Mouse (Mus musculus): Measurements from ENCODE around the gene Cacna2d2. TPM values are rescaled to one million over a fixed set of nuclear protein-coding genes. Genes with fewer than 3 reads are reported as not detected.

The Cacna2d2 gene
- polyA plus RNA-seq, 1 experiment from 2014 or later: not detected

GRCm38 (mm10) chr9:107522400-107522711, 122.9 kb downstream of the Cacna2d2 start:
- peaks cover 31% of the 10 kb centered on the region for H3K4me1 ChIP-seq (replicated peaks)
- no peak overlapping the region for H3K9ac ChIP-seq
- H3K27ac ChIP-seq: no peak overlapping the region
- no peaks in the 10 kb centered on the region for H3K9me3 ChIP-seq (replicated peaks)
- WGBS (ENCODE audit: insufficient replicate concordance): 36% methylated on average over 2 of the region's 2 CpGs
- H3K36me3 ChIP-seq: no peaks in the 10 kb centered on the region
- ATAC-seq (ENCODE audit: low read depth): no peak
- peak overlapping the region; percentile 46 for H3K4me2 ChIP-seq
- H3K4me3 ChIP-seq (replicated peaks): no peak overlapping the region
- H3K27me3 ChIP-seq: peaks cover 52% of the 10 kb centered on the region
- no peak for DNase-seq

DNA sequence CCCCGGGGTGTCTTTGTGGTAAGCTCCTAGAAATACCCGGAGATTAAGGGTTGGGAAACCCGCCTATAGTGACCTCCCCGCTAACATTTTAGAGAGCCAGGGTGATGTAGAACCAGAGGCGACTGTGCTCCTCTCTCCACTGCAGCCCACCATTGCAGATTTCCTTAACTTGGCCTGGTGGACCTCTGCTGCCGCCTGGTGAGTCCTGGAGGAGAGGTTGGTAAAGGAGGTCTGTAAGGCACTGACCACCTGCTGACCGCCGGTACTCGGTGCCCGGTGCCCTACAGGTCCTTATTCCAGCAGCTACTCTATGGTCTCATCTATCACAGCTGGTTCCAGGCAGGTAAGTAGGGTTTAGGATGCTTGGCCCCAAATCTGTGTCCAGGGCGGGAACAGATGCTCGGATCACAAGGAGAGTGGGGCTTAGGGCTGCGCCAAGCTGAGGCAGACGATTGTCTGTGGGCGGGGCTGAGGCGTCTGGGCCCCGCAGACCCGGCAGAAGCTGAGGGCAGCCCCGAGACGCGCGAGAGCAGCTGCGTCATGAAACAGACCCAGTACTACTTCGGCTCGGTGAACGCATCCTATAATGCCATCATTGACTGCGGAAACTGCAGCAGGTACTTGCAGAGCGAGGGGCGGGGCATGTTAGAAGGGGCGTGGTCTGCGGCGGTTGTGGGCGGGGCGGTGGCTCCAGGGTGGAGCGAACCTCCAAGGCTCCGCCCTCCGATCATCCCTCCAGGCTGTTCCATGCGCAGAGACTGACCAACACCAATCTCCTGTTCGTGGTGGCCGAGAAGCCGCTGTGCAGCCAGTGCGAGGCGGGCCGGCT, 127.0 kb downstream of the Cacna2d2 start:
- H3K9ac ChIP-seq: no peak overlapping the region
- H3K27ac ChIP-seq: no peak overlapping the region
- peaks cover 62% of the 10 kb centered on the region for H3K27me3 ChIP-seq
- WGBS (ENCODE audit: insufficient replicate concordance): 6% methylated on average over 44 of the region's 44 CpGs
- H3K36me3 ChIP-seq: no peaks in the 10 kb centered on the region
- DNase-seq: peak; percentile 81
- no peaks in the 10 kb centered on the region for H3K9me3 ChIP-seq (replicated peaks)
- ATAC-seq (ENCODE audit: low read depth): peak; percentile 61
- peak overlapping the region; percentile 42 for H3K4me3 ChIP-seq (replicated peaks)
- H3K4me1 ChIP-seq (replicated peaks): peaks cover 29% of the 10 kb centered on the region
- H3K4me2 ChIP-seq: peak overlapping the region; percentile 63

- Histone ChIP-seq H3K4me3 (replicated peaks) (peak within 1 kb of the TSS; percentile 71), H3K4me2 (peak within 1 kb of the TSS; percentile 96), H3K36me3 (peaks cover 25% of the 10 kb centered on the region), H3K9ac (peak within 1 kb of the TSS; percentile 89), H3K27ac (peak within 1 kb of the TSS; percentile 83), H3K9me3 (replicated peaks) (no peaks in the 10 kb centered on the region), H3K27me3 (0 out of 2 replicates have a peak, but pooled peaks cover 2% of the 10 kb centered on the region), H3K4me1 (replicated peaks) (peaks cover 42% of the 10 kb centered on the region)
- ATAC-seq (ENCODE audit: low read depth) (peak; percentile 96), DNase-seq (peak; percentile 86)
- WGBS (ENCODE audit: insufficient replicate concordance): under 1% methylated on average over 48 of the region's 48 CpGs
These were observed 134.5 kb downstream of the Cacna2d2 start, which contains the start of gene Tmem115 for GRCm38 (mm10) chr9:107533791-107534407. Tmem115 (plus strand) TSS chr9:107533945.

DNA sequence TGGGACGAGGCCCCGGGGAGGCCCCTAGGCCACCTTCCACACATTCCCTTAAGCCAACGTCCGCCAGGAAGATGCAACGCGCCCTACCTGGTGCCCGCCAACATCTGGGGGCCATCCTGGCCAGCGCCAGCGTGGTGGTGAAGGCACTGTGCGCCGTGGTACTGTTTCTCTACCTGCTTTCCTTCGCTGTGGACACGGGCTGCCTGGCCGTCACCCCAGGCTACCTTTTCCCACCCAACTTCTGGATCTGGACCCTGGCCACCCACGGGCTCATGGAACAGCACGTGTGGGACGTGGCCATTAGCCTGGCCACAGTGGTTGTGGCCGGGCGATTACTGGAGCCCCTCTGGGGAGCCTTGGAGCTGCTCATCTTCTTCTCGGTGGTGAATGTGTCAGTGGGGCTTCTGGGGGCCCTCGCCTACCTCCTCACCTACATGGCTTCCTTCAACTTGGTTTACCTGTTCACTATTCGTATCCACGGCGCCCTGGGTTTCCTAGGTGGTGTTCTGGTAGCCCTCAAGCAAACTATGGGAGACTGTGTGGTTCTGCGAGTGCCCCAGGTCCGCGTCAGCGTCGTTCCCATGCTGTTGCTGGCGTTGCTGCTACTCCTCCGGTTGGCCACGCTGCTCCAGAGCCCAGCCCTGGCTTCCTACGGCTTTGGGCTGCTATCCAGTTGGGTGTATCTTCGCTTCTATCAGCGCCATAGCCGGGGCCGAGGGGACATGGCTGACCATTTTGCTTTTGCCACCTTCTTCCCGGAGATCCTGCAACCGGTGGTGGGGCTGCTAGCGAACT, 135.2 kb downstream of the Cacna2d2 start:
- Histone ChIP-seq H3K36me3 (peaks cover 32% of the 10 kb centered on the region), H3K27me3 (0 out of 2 replicates have a peak, but pooled peaks cover 2% of the 10 kb centered on the region), H3K4me3 (replicated peaks) (peak overlapping the region; percentile 71), H3K27ac (peak overlapping the region; percentile 83), H3K4me1 (replicated peaks) (peaks cover 46% of the 10 kb centered on the region), H3K4me2 (peak overlapping the region; percentile 96), H3K9ac (peak overlapping the region; percentile 89), H3K9me3 (replicated peaks) (no peaks in the 10 kb centered on the region)
- DNase-seq (peak; percentile 26), ATAC-seq (ENCODE audit: low read depth) (peak; percentile 30)
- under 1% methylated on average over 40 of the region's 40 CpGs for WGBS (ENCODE audit: insufficient replicate concordance)

DNA sequence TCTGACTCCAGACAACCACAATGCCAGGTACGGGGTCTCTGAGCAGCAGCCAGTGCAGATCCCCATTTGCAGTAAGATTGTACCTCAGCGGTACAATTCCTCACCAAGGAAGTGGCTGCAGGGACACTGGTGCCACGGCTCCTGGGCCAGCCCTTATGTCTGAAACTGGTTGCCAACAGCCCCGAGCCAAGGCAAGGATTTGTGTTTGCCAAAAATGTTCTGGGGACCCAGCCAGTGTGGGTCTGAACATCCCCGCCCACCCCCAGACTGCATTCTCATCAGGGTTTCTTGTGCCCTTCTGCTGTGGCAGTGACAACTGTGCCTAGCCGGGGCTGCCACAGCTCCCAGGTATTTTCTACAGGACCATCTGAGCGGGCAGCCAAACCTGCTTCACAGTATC, 138.8 kb downstream of the Cacna2d2 start:
- peaks cover 64% of the 10 kb centered on the region for H3K4me1 ChIP-seq (replicated peaks)

DNA sequence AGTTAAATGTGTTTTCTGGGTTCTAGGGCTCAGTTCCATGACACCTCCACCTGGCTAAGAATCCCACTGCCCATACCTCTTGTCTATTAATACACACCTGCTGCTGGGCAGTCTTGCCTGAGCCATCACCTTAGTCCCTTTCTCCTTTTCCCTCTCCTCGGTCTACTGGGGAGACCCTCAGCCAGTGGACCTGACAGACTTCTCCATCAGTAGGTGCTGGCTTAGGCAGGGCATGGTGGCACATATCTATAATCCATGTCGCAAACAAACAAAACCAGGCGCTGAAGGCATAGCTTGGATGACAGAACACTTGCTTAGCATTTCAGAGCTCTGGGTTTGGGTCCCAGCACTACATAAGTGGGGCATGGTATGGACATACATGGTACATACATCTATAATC, 139.3 kb downstream of the Cacna2d2 start:
- Histone ChIP-seq H3K9me3 (replicated peaks) (no peaks in the 10 kb centered on the region), H3K27ac (no peak overlapping the region), H3K36me3 (peaks cover 46% of the 10 kb centered on the region), H3K4me3 (replicated peaks) (no peak overlapping the region), H3K9ac (no peak overlapping the region), H3K4me1 (replicated peaks) (peaks cover 63% of the 10 kb centered on the region), H3K27me3 (no peaks in the 10 kb centered on the region), H3K4me2 (no peak overlapping the region)
- no peak for DNase-seq
- WGBS (ENCODE audit: insufficient replicate concordance): 83% methylated on average over 3 of the region's 3 CpGs
- no peak for ATAC-seq (ENCODE audit: low read depth)

More for the DNA sequence above, 138.8 kb downstream of the Cacna2d2 start:
- H3K36me3 ChIP-seq: peaks cover 42% of the 10 kb centered on the region
- whole genome bisulfite sequencing (ENCODE audit: insufficient replicate concordance): 84% methylated on average over 7 of the region's 7 CpGs
- ATAC-seq (ENCODE audit: low read depth): no peak
- no peak overlapping the region for H3K4me3 ChIP-seq (replicated peaks)
- H3K27me3 ChIP-seq: no peaks in the 10 kb centered on the region
- H3K27ac ChIP-seq: no peak overlapping the region
- no peaks in the 10 kb centered on the region for H3K9me3 ChIP-seq (replicated peaks)
- H3K4me2 ChIP-seq: no peak overlapping the region
- no peak for DNase-seq
- no peak overlapping the region for H3K9ac ChIP-seq

DNA sequence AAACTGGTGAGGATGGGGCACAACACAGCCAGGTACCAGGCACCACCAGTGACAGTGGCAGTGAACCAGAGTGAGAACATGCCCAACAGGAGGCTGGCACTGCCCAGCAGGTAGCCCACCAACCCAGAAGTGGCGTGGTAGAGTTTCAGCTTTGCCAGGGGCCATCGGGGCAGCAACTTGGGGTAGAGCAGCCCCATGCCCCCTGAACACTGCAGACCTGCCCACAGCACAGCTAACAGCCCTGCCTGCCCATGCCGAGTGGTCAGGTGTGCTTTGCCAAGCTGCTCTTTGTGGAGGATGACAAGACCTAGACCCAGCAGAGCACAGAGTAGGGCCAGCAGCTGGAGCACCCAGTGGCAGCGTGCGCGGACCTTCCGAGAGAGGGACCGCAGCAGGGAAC, 140.5 kb downstream of the Cacna2d2 start:
- DNase-seq (no peak), ATAC-seq (ENCODE audit: low read depth) (no peak)
- no peaks in the 10 kb centered on the region for H3K9me3 ChIP-seq (replicated peaks)
- H3K9ac ChIP-seq: no peak overlapping the region
- peaks cover 58% of the 10 kb centered on the region for H3K4me1 ChIP-seq (replicated peaks)
- peaks cover 58% of the 10 kb centered on the region for H3K36me3 ChIP-seq
- no peak overlapping the region for H3K4me3 ChIP-seq (replicated peaks)
- no peaks in the 10 kb centered on the region for H3K27me3 ChIP-seq
- no peak overlapping the region for H3K27ac ChIP-seq
- H3K4me2 ChIP-seq: no peak overlapping the region
- 93% methylated on average over 8 of the region's 8 CpGs for WGBS (ENCODE audit: insufficient replicate concordance)

DNA sequence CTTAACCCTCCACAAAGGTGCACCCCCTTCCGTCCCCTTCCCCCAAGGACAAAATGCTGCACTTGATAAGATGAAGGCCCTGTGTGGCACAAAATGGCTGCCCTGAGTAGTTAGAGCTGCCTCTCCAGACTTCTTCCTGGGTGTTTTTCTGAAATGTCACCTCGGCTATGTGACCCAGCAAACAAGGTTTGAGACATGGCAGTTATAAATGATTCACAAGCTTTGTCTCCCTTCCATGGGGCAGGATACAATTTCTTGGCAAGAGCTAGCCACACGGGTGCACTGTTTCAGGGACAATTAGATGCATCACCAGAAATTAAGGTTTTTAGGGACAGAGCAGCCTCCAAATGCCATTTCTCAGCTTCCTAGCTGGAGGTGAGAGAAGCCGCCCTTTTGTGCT, 141.0 kb downstream of the Cacna2d2 start:
- Histone ChIP-seq H3K4me1 (replicated peaks) (peaks cover 55% of the 10 kb centered on the region), H3K36me3 (peaks cover 61% of the 10 kb centered on the region), H3K9ac (no peak overlapping the region), H3K27me3 (no peaks in the 10 kb centered on the region), H3K27ac (peak overlapping the region; percentile 63; the same call in 1 of the 2 replicates), H3K9me3 (replicated peaks) (no peaks in the 10 kb centered on the region), H3K4me3 (replicated peaks) (no peak overlapping the region), H3K4me2 (peak overlapping the region; percentile 93)
- DNase-seq: no peak
- no peak for ATAC-seq (ENCODE audit: low read depth)
- 62% methylated on average over 4 of the region's 4 CpGs for WGBS (ENCODE audit: insufficient replicate concordance)

DNA sequence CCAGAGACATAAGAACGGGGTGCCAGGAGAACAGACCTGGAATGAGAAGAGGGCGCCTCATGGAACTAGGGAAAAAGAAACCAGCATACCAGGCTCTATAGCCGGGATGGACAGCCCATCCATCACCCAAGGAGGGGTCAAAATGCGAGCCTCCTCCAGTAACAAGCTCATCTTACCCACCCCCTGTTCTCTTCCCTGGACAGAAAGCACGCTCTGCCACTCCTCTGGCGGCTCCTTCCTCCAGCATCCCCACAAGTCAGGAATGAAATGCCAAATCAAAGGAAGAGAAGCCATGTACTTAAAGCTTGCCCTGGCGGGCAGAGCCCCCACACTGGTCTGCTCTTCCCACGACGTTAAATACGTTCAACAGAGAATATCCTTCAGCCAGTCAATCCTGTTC, 141.6 kb downstream of the Cacna2d2 start:
- peaks cover 52% of the 10 kb centered on the region for H3K4me1 ChIP-seq (replicated peaks)
- peak overlapping the region; percentile 93 for H3K4me2 ChIP-seq
- H3K27me3 ChIP-seq: no peaks in the 10 kb centered on the region
- H3K27ac ChIP-seq: peak overlapping the region; percentile 63
- H3K4me3 ChIP-seq (replicated peaks): peak overlapping the region; percentile 74
- H3K9me3 ChIP-seq (replicated peaks): no peaks in the 10 kb centered on the region
- H3K36me3 ChIP-seq: peaks cover 61% of the 10 kb centered on the region
- H3K9ac ChIP-seq: peak overlapping the region; percentile 79; the same call in 1 of the 2 replicates
- DNase-seq (no peak), ATAC-seq (ENCODE audit: low read depth) (no peak)
- 41% methylated on average over 10 of the region's 10 CpGs for WGBS (ENCODE audit: insufficient replicate concordance)

DNA sequence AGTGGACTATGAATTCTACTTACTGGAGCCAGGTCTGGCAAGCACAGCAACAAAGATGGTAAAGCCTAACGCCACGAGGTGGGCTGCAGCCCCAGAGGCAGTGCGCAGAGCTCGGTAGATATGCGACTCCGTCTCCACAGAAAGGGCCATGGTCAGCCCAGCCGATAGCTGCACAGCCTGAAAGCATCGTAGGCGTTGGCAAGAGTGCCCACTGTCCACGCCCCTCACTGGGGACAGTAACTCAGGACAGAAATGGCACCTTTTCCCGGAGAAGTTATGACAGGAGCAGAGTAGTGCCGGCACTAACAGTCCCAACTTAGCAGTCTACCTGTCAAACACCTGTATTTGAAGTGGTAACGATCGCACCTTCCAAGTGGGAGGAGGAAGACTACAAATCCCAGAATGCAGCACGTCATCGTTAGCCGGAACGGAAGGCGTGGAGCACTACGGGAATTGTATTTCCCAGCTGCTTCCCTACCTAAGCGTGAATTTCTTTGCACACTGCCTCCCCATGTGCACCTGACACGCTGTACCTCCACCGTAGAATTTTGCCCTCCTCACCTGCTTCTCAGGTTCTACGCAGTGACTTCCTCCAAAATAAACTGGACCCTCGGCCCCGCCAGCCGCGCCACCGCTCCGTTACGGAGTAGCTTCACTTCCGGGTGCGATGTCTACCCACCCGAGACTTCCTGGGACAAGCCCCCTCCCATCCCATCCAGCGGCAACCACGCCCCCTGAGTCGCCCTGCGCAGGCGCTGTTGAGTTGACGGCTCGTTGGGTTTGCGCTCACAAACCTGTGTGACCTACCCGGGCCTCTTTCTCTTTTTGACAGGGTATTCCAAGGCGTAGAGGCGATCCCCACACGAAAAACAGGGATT, 142.3 kb downstream of the Cacna2d2 start, which contains the start of the genes Cyb561d2 and Nprl2:
Gene Cyb561d2 (minus strand): TSS at position 720 of the 878 bp plus-strand sequence.
Gene Nprl2 (plus strand): TSS at position 753 of the 878 bp plus-strand sequence.
- Histone ChIP-seq H3K9ac (peak within 1 kb of the TSS; percentile 79), H3K27me3 (no peaks in the 10 kb centered on the region), H3K4me2 (peak within 1 kb of the TSS; percentile 93), H3K4me1 (replicated peaks) (peaks cover 52% of the 10 kb centered on the region), H3K36me3 (peaks cover 57% of the 10 kb centered on the region), H3K9me3 (replicated peaks) (no peaks in the 10 kb centered on the region), H3K27ac (peak within 1 kb of the TSS; percentile 80), H3K4me3 (replicated peaks) (peak within 1 kb of the TSS; percentile 74)
- under 1% methylated on average over 46 of the region's 46 CpGs for WGBS (ENCODE audit: insufficient replicate concordance)
- DNase-seq (peak; percentile 85), ATAC-seq (ENCODE audit: low read depth) (peak; percentile 81)

All from liver, embryonic 13.5 days (tissue).